ENCODE assay signal across 25 mouse cellular contexts in genomic region chr2:118031662-118032061, GRCm38 (mm10).
DNase-seq lines count a peak whose midpoint lies in the region; ATAC-seq and TF ChIP-seq lines count a peak whose summit lies in the region.
"Had no signal": no experiment of that assay in that cellular context is flagged by ENCODE, and none has a peak within 500 bp of the region (broad histone marks: within the 10 kb centered on the region; RNA-seq: fewer than 3 reads in every experiment).

No protein-coding gene starts in this region.

- H3K27me3 ChIP-seq in embryonic facial prominence, embryonic 14.5 days (replicated peaks; ENCODE audit: control insufficient read depth, insufficient read depth, low read length): no peaks in the 10 kb centered on the region
- H3K27me3 ChIP-seq in embryonic facial prominence, embryonic 10.5 days (replicated peaks; ENCODE audit: low read depth, poor library complexity, severe bottlenecking): no peaks in the 10 kb centered on the region
- H3K27me3 ChIP-seq in intestine, embryonic 16.5 days (replicated peaks; ENCODE audit: control insufficient read depth, insufficient read depth, low read length): no peaks in the 10 kb centered on the region
- no peaks in the 10 kb centered on the region for H3K27me3 ChIP-seq in intestine, postnatal 0 days (replicated peaks; ENCODE audit: control insufficient read depth, insufficient read depth, low read length)
- no peaks in the 10 kb centered on the region for H3K27me3 ChIP-seq in lung, postnatal 0 days (replicated peaks; ENCODE audit: insufficient read depth, low read length)
- H3K27me3 ChIP-seq in stomach, embryonic 16.5 days (ENCODE audit: control insufficient read depth, insufficient read depth, low read length): no peaks in the 10 kb centered on the region
- H3K27me3 ChIP-seq in stomach, postnatal 0 days (ENCODE audit: control insufficient read depth, insufficient read depth, low read length): no peaks in the 10 kb centered on the region
- H3K27me3 ChIP-seq: CH12.LX; embryonic facial prominence, embryonic 13.5 days; forebrain, embryonic 13.5 days; forebrain, embryonic 15.5 days; Patski had no signal

- H3K4me3 ChIP-seq in embryonic facial prominence, embryonic 14.5 days (ENCODE audit: low read depth, low read length): no peak overlapping the region
- H3K4me3 ChIP-seq in embryonic facial prominence, embryonic 10.5 days: no peak overlapping the region
- H3K4me3 ChIP-seq in intestine, embryonic 16.5 days (ENCODE audit: low read length): no peak overlapping the region
- no peak overlapping the region for H3K4me3 ChIP-seq in intestine, postnatal 0 days (ENCODE audit: low read depth, low read length)
- no peak overlapping the region for H3K4me3 ChIP-seq in lung, postnatal 0 days (ENCODE audit: low read depth, low read length)
- no peak overlapping the region for H3K4me3 ChIP-seq in stomach, embryonic 16.5 days (replicated peaks; ENCODE audit: low read length)
- H3K4me3 ChIP-seq in stomach, postnatal 0 days (ENCODE audit: low read depth, low read length): no peak overlapping the region
- H3K4me3 ChIP-seq: embryonic facial prominence, embryonic 13.5 days; forebrain, embryonic 13.5 days; forebrain, embryonic 15.5 days had no signal

- TF ChIP-seq CTCF in intestine, postnatal 0 days (IDR thresholded peaks at IDR 0.05; ENCODE audit: low read depth): no peak
- TF ChIP-seq CTCF in lung, postnatal 0 days (IDR thresholded peaks at IDR 0.05): no peak
- TF ChIP-seq CTCF in stomach, postnatal 0 days (IDR thresholded peaks at IDR 0.05; ENCODE audit: low read depth): no peak

- peaks cover 7% of the 10 kb centered on the region; the same call in 1 of the 2 replicates for H3K4me1 ChIP-seq in embryonic facial prominence, embryonic 14.5 days (ENCODE audit: control insufficient read depth, insufficient read depth, low read length)
- H3K4me1 ChIP-seq in embryonic facial prominence, embryonic 10.5 days: no peaks in the 10 kb centered on the region
- H3K4me1 ChIP-seq in intestine, embryonic 16.5 days (ENCODE audit: control insufficient read depth, insufficient read depth, low read length): no peaks in the 10 kb centered on the region
- no peaks in the 10 kb centered on the region for H3K4me1 ChIP-seq in intestine, postnatal 0 days (replicated peaks; ENCODE audit: control insufficient read depth, insufficient read depth, low read length)
- no peaks in the 10 kb centered on the region; the same call in 1 of the 2 replicates for H3K4me1 ChIP-seq in lung, postnatal 0 days (ENCODE audit: insufficient read depth, low read depth, low read length)
- H3K4me1 ChIP-seq in stomach, embryonic 16.5 days (ENCODE audit: control insufficient read depth, insufficient read depth, low read length): peaks cover 2% of the 10 kb centered on the region; the same call in 1 of the 2 replicates
- H3K4me1 ChIP-seq in stomach, postnatal 0 days (replicated peaks; ENCODE audit: control insufficient read depth, insufficient read depth): no peaks in the 10 kb centered on the region
- H3K4me1 ChIP-seq: forebrain, embryonic 13.5 days; forebrain, embryonic 15.5 days had no signal

- no peak for TF ChIP-seq EP300 in lung, postnatal 0 days (IDR thresholded peaks at IDR 0.05)
- TF ChIP-seq EP300 in stomach, postnatal 0 days (optimal IDR thresholded peaks at IDR 0.05): no peak

- WGBS in embryonic facial prominence, embryonic 14.5 days: 75% methylated on average over 2 of the region's 2 CpGs
- WGBS in embryonic facial prominence, embryonic 10.5 days: 69% methylated on average over 2 of the region's 2 CpGs
- 80% methylated on average over 2 of the region's 2 CpGs for WGBS in intestine, embryonic 16.5 days
- WGBS in intestine, postnatal 0 days: 61% methylated on average over 2 of the region's 2 CpGs
- 70% methylated on average over 2 of the region's 2 CpGs for WGBS in lung, postnatal 0 days
- WGBS in stomach, embryonic 16.5 days: 60% methylated on average over 2 of the region's 2 CpGs
- 78% methylated on average over 2 of the region's 2 CpGs for WGBS in stomach, postnatal 0 days

- no peak overlapping the region for H3K4me2 ChIP-seq in embryonic facial prominence, embryonic 14.5 days (ENCODE audit: low read depth, low read length)
- no peak overlapping the region for H3K4me2 ChIP-seq in intestine, embryonic 16.5 days (ENCODE audit: low read depth, low read length)
- no peak overlapping the region for H3K4me2 ChIP-seq in intestine, postnatal 0 days (replicated peaks; ENCODE audit: low read depth)
- no peak overlapping the region for H3K4me2 ChIP-seq in lung, postnatal 0 days (replicated peaks; ENCODE audit: low read depth, low read length)
- H3K4me2 ChIP-seq in stomach, embryonic 16.5 days (ENCODE audit: low read depth, low read length): no peak overlapping the region
- H3K4me2 ChIP-seq in stomach, postnatal 0 days (replicated peaks; ENCODE audit: low read depth): no peak overlapping the region
- H3K4me2 ChIP-seq: embryonic facial prominence, embryonic 13.5 days; forebrain, embryonic 13.5 days; forebrain, embryonic 15.5 days had no signal

- peak; percentile 41 for DNase-seq in embryonic facial prominence, embryonic 14.5 days (ENCODE audit: low spot score)
- DNase-seq in embryonic facial prominence, embryonic 10.5 days (ENCODE audit: low spot score): no peak
- no peak for DNase-seq in lung, postnatal 0 days (ENCODE audit: low spot score)
- no peak for DNase-seq in lung, postnatal 4 days
- DNase-seq in stomach, postnatal 0 days (ENCODE audit: low spot score): no peak
- DNase-seq: adrenal gland, adult 8-10 months; adrenal gland, postnatal 14 days; adrenal gland, postnatal 36 days; B cell, adult 2 months; cerebellum, adult 11-12 months; cerebellum, adult 2 months; cerebellum, adult 9-10 months; cerebellum, postnatal 10 days; cerebellum, postnatal 25 days had no signal

- no peak for ATAC-seq in embryonic facial prominence, embryonic 14.5 days (ENCODE audit: low read depth)
- peak; percentile 38; the same call in 1 of the 2 replicates for ATAC-seq in intestine, embryonic 16.5 days
- no peak for ATAC-seq in intestine, postnatal 0 days
- peak; percentile 37; the same call in 1 of the 2 replicates for ATAC-seq in lung, postnatal 0 days
- peak; percentile 77; the same call in 1 of the 2 replicates for ATAC-seq in stomach, embryonic 16.5 days (ENCODE audit: insufficient read depth, low FRiP score)
- ATAC-seq in stomach, postnatal 0 days (ENCODE audit: low FRiP score, low TSS enrichment): no peak
- ATAC-seq: activated CD4-positive, CD25-positive, alpha-beta regulatory T cell, adult 4 months; CD4-positive, CD25-positive, alpha-beta regulatory T cell, adult 4 months; forebrain, embryonic 13.5 days; forebrain, embryonic 15.5 days; Patski had no signal

- no peak overlapping the region for H3K9ac ChIP-seq in embryonic facial prominence, embryonic 14.5 days (ENCODE audit: low read depth, low read length)
- no peak overlapping the region for H3K9ac ChIP-seq in intestine, embryonic 16.5 days (ENCODE audit: low read depth, low read length)
- H3K9ac ChIP-seq in intestine, postnatal 0 days (ENCODE audit: low read depth, low read length): no peak overlapping the region
- H3K9ac ChIP-seq in lung, postnatal 0 days (replicated peaks; ENCODE audit: low read depth): no peak overlapping the region
- no peak overlapping the region for H3K9ac ChIP-seq in stomach, embryonic 16.5 days (ENCODE audit: low read length)
- H3K9ac ChIP-seq in stomach, postnatal 0 days (ENCODE audit: low read length): no peak overlapping the region
- H3K9ac ChIP-seq: embryonic facial prominence, embryonic 13.5 days; forebrain, embryonic 13.5 days; forebrain, embryonic 15.5 days had no signal

- H3K36me3 ChIP-seq in embryonic facial prominence, embryonic 14.5 days (ENCODE audit: control insufficient read depth, insufficient read depth, low read length): no peaks in the 10 kb centered on the region
- no peaks in the 10 kb centered on the region for H3K36me3 ChIP-seq in embryonic facial prominence, embryonic 10.5 days (replicated peaks)
- no peaks in the 10 kb centered on the region for H3K36me3 ChIP-seq in intestine, embryonic 16.5 days (ENCODE audit: control insufficient read depth, insufficient read depth, low read length)
- no peaks in the 10 kb centered on the region for H3K36me3 ChIP-seq in intestine, postnatal 0 days (ENCODE audit: control insufficient read depth, insufficient read depth)
- no peaks in the 10 kb centered on the region for H3K36me3 ChIP-seq in lung, postnatal 0 days (ENCODE audit: insufficient read depth, low read length)
- H3K36me3 ChIP-seq in stomach, embryonic 16.5 days (ENCODE audit: control insufficient read depth, insufficient read depth, low read length): no peaks in the 10 kb centered on the region
- H3K36me3 ChIP-seq in stomach, postnatal 0 days (ENCODE audit: control insufficient read depth, insufficient read depth, low read length): no peaks in the 10 kb centered on the region
- H3K36me3 ChIP-seq: embryonic facial prominence, embryonic 13.5 days; forebrain, embryonic 15.5 days; G1E had no signal

- H3K27ac ChIP-seq in embryonic facial prominence, embryonic 14.5 days (replicated peaks; ENCODE audit: low read depth, low read length): no peak overlapping the region
- H3K27ac ChIP-seq in embryonic facial prominence, embryonic 10.5 days (replicated peaks): no peak overlapping the region
- H3K27ac ChIP-seq in intestine, embryonic 16.5 days (ENCODE audit: low read length): no peak overlapping the region
- no peak overlapping the region for H3K27ac ChIP-seq in intestine, postnatal 0 days (ENCODE audit: low read depth, low read length)
- H3K27ac ChIP-seq in lung, postnatal 0 days (ENCODE audit: low read length): no peak overlapping the region
- peak overlapping the region; percentile 41; the same call in 1 of the 2 replicates for H3K27ac ChIP-seq in stomach, embryonic 16.5 days (ENCODE audit: low read length)
- no peak overlapping the region for H3K27ac ChIP-seq in stomach, postnatal 0 days (replicated peaks)
- H3K27ac ChIP-seq: embryonic facial prominence, embryonic 13.5 days; forebrain, embryonic 13.5 days; forebrain, embryonic 15.5 days had no signal

- no peaks in the 10 kb centered on the region for H3K9me3 ChIP-seq in embryonic facial prominence, embryonic 14.5 days (ENCODE audit: control insufficient read depth, low read length)
- no peaks in the 10 kb centered on the region for H3K9me3 ChIP-seq in embryonic facial prominence, embryonic 10.5 days
- H3K9me3 ChIP-seq in intestine, embryonic 16.5 days (ENCODE audit: control insufficient read depth, low read length): no peaks in the 10 kb centered on the region
- no peaks in the 10 kb centered on the region for H3K9me3 ChIP-seq in intestine, postnatal 0 days (ENCODE audit: control insufficient read depth)
- no peaks in the 10 kb centered on the region for H3K9me3 ChIP-seq in lung, postnatal 0 days (ENCODE audit: low read length)
- H3K9me3 ChIP-seq in stomach, embryonic 16.5 days (replicated peaks; ENCODE audit: control insufficient read depth, low read length): no peaks in the 10 kb centered on the region
- H3K9me3 ChIP-seq in stomach, postnatal 0 days (ENCODE audit: control insufficient read depth, low read length): no peaks in the 10 kb centered on the region
- H3K9me3 ChIP-seq: embryonic facial prominence, embryonic 13.5 days; forebrain, embryonic 13.5 days; forebrain, embryonic 15.5 days had no signal

Comparison
In these comparisons a context has a peak if more than half of its experiments do, and no peak if none do; other contexts are left out.
1. ATAC-seq: peak in intestine, embryonic 16.5 days (single experiment), lung, postnatal 0 days (single experiment) and stomach, embryonic 16.5 days (single experiment); none in embryonic facial prominence, embryonic 14.5 days (single experiment), intestine, postnatal 0 days (single experiment) and stomach, postnatal 0 days (single experiment).